Mouse (Mus musculus) olfactory bulb, adult 2 months (tissue): ENCODE results near the gene Pik3r2. TPM values are rescaled to one million over a fixed set of nuclear protein-coding genes. Genes with fewer than 3 reads are reported as not detected.
A peak's percentile ranks its signal among the peaks of the same experiment; 100 is the strongest.

ENCODE experiments used
- H3K27ac ChIP-seq: fragments of 200-500 bp; 2 replicates; pipeline ENCODE4 v1.5.1; 2012; ENCODE audit warnings: low read depth, low read length; ENCODE audit not compliant: insufficient read depth
- H3K4me1 ChIP-seq: fragments of 200-500 bp; 2 replicates; pipeline ENCODE4 v1.6.1; 2012; ENCODE audit warnings: low read length; ENCODE audit not compliant: control insufficient read depth, insufficient read depth
- H3K4me3 ChIP-seq: fragments of 200-500 bp; 2 replicates; pipeline ENCODE4 v1.5.1; 2012; ENCODE audit warnings: mild to moderate bottlenecking, low read depth, low read length, moderate library complexity; ENCODE audit not compliant: insufficient read depth
- CTCF ChIP-seq: fragments of 200-500 bp; IDR thresholded peaks from 2 replicates; pipeline ENCODE4 v1.5.1; 2012; ENCODE audit warnings: low read depth, mild to moderate bottlenecking, low read length, moderate library complexity; ENCODE audit not compliant: insufficient read depth
- POLR2A ChIP-seq: fragments of 200-500 bp; IDR thresholded peaks from 2 replicates; pipeline ENCODE4 v1.6.1; 2012; ENCODE audit warnings: mild to moderate bottlenecking, low read depth, low read length, moderate library complexity; ENCODE audit not compliant: insufficient read depth
- WGBS: fragments of 180-500 bp; shearing (Covaris S2); methylation state at CpG from one replicate; pipeline ENCODE4 v1.1.7; 2018; 5-methylcytosine and 5-hydroxymethylcytosine counted together
- polyA plus RNA-seq: library from polyadenylated mRNA; stranded (reverse); fragments of >200 nt; gene quantifications from 2 replicates; pipeline ENCODE4 v1.2.4, GENCODE M21; 2012; ENCODE audit warnings: low replicate concordance; ENCODE audit not compliant: missing spikeins, insufficient read depth, insufficient read length

Pik3r2 gene
- polyA plus RNA-seq, 1 experiment, result not detected

- peak overlapping the region; percentile 60 for H3K4me3 ChIP-seq
- H3K27ac ChIP-seq, result peak overlapping the region; percentile 18; the same call in 1 of the 2 replicates
- H3K4me1 ChIP-seq, result peaks cover 36% of the 10 kb centered on the region
- no peak for TF ChIP-seq POLR2A
- no peak for TF ChIP-seq CTCF
- WGBS, result 3% methylated on average over 47 of the region's 47 CpGs
These were observed 27.4 kb upstream of the Pik3r2 start for GRCm38 (mm10) chr8:70803761-70804480.

GRCm38 (mm10) chr8:70802786-70803510, 26.4 kb upstream of the Pik3r2 start:
- no peak overlapping the region for H3K4me3 ChIP-seq
- 77% methylated on average over 11 of the region's 11 CpGs for WGBS

GRCm38 (mm10) chr8:70801830-70802229, 25.3 kb upstream of the Pik3r2 start:
- Histone ChIP-seq H3K4me1 (peaks cover 45% of the 10 kb centered on the region), H3K27ac (no peak overlapping the region), H3K4me3 (no peak overlapping the region)
- TF ChIP-seq POLR2A (no peak), CTCF (no peak)
- WGBS, result 84% methylated on average over 1 of the region's 1 CpGs

More at GRCm38 (mm10) chr8:70802786-70803510, 26.4 kb upstream of the Pik3r2 start:
- H3K27ac ChIP-seq, result no peak overlapping the region
- peaks cover 44% of the 10 kb centered on the region for H3K4me1 ChIP-seq
- no peak for TF ChIP-seq POLR2A
- TF ChIP-seq CTCF, result no peak

- H3K4me3 ChIP-seq, result no peak overlapping the region
- no peak overlapping the region for H3K27ac ChIP-seq
- H3K4me1 ChIP-seq, result peaks cover 50% of the 10 kb centered on the region
- WGBS, result 22% methylated on average over 15 of the region's 15 CpGs
- TF ChIP-seq CTCF, result no peak
- no peak for TF ChIP-seq POLR2A
These were observed 24.6 kb upstream of the Pik3r2 start for GRCm38 (mm10) chr8:70801156-70801555.

GRCm38 (mm10) chr8:70800648-70801047, 24.1 kb upstream of the Pik3r2 start:
- 41% methylated on average over 10 of the region's 10 CpGs for WGBS
- Histone ChIP-seq H3K27ac (peak overlapping the region; percentile 12; the same call in 1 of the 2 replicates), H3K4me3 (no peak overlapping the region), H3K4me1 (peaks cover 50% of the 10 kb centered on the region)
- TF ChIP-seq POLR2A (no peak), CTCF (no peak)

GRCm38 (mm10) chr8:70798281-70798680, 21.8 kb upstream of the Pik3r2 start:
- H3K4me1 ChIP-seq, result peaks cover 38% of the 10 kb centered on the region
- WGBS, result 10% methylated on average over 15 of the region's 15 CpGs
- H3K4me3 ChIP-seq, result peak overlapping the region; percentile 80
- TF ChIP-seq CTCF, result no peak
- 0 out of 2 replicates have a peak overlapping the region, but pooled peaks have one; percentile 5 for H3K27ac ChIP-seq

- Histone ChIP-seq H3K4me1 (peaks cover 46% of the 10 kb centered on the region), H3K4me3 (peak overlapping the region; percentile 80), H3K27ac (peak overlapping the region; percentile 5; the same call in 1 of the 2 replicates)
- WGBS, result 1% methylated on average over 57 of the region's 57 CpGs
- TF ChIP-seq POLR2A (no peak; the same call in 1 of the 2 replicates), CTCF (no peak)
These were observed 20.9 kb upstream of the Pik3r2 start for GRCm38 (mm10) chr8:70797081-70798070.

GRCm38 (mm10) chr8:70796403-70797080, 20.0 kb upstream of the Pik3r2 start:
- 4% methylated on average over 54 of the region's 54 CpGs for WGBS
- peak overlapping the region; percentile 55; the same call in 1 of the 2 replicates for H3K27ac ChIP-seq

More at GRCm38 (mm10) chr8:70796403-70797080, 20.0 kb upstream of the Pik3r2 start:
- peaks cover 44% of the 10 kb centered on the region for H3K4me1 ChIP-seq
- peak overlapping the region; percentile 80 for H3K4me3 ChIP-seq
- TF ChIP-seq POLR2A (peak; percentile 60), CTCF (no peak)
